Mouse (Mus musculus) olfactory bulb, adult 2 months (tissue): ENCODE data around the gene Pom121l2. TPM values are rescaled to one million over a fixed set of nuclear protein-coding genes. Genes with fewer than 3 reads are reported as not detected.
A peak's percentile ranks its signal among the peaks of the same experiment; 100 is the strongest.
"Not testable (repeated sequence)": the region's sequence is repeated elsewhere in the genome, so short reads cannot be mapped to it uniquely, and the experiment has no call there.

Source experiments
- H3K27ac ChIP-seq: fragments of 200-500 bp; 2 replicates; pipeline ENCODE4 v1.5.1; 2012; ENCODE audit warnings: low read depth, low read length; ENCODE audit not compliant: insufficient read depth
- H3K4me1 ChIP-seq: fragments of 200-500 bp; 2 replicates; pipeline ENCODE4 v1.6.1; 2012; ENCODE audit warnings: low read length; ENCODE audit not compliant: control insufficient read depth, insufficient read depth
- H3K4me3 ChIP-seq: fragments of 200-500 bp; 2 replicates; pipeline ENCODE4 v1.5.1; 2012; ENCODE audit warnings: mild to moderate bottlenecking, low read depth, low read length, moderate library complexity; ENCODE audit not compliant: insufficient read depth
- CTCF ChIP-seq: fragments of 200-500 bp; IDR thresholded peaks from 2 replicates; pipeline ENCODE4 v1.5.1; 2012; ENCODE audit warnings: low read depth, mild to moderate bottlenecking, low read length, moderate library complexity; ENCODE audit not compliant: insufficient read depth
- POLR2A ChIP-seq: fragments of 200-500 bp; IDR thresholded peaks from 2 replicates; pipeline ENCODE4 v1.6.1; 2012; ENCODE audit warnings: mild to moderate bottlenecking, low read depth, low read length, moderate library complexity; ENCODE audit not compliant: insufficient read depth
- whole genome bisulfite sequencing: fragments of 180-500 bp; shearing (Covaris S2); methylation state at CpG from one replicate; pipeline ENCODE4 v1.1.7; 2018; 5-methylcytosine and 5-hydroxymethylcytosine counted together
- polyA plus RNA-seq: library from polyadenylated mRNA; stranded (reverse); fragments of >200 nt; gene quantifications from 2 replicates; pipeline ENCODE4 v1.2.4, GENCODE M21; 2012; ENCODE audit warnings: low replicate concordance; ENCODE audit not compliant: missing spikeins, insufficient read depth, insufficient read length

Pom121l2 gene
- polyA plus RNA-seq, 1 experiment = not detected

- Histone ChIP-seq H3K4me1 (peaks cover 4% of the 10 kb centered on the region; the same call in 1 of the 2 replicates), H3K4me3 (peak overlapping the region; percentile 29), H3K27ac (no peak overlapping the region)
- 7% methylated on average over 35 of the region's 35 CpGs for WGBS
- no peak for TF ChIP-seq POLR2A
- no peak for TF ChIP-seq CTCF
Measured at GRCm38 (mm10) chr13:22026058-22027031, 45.4 kb downstream of the Pom121l2 start.

- WGBS = 1% methylated on average over 40 of the region's 40 CpGs
- H3K4me1 ChIP-seq = peaks cover 4% of the 10 kb centered on the region; the same call in 1 of the 2 replicates
- 0 out of 2 replicates have a peak overlapping the region, but pooled peaks have one; percentile 17 for H3K27ac ChIP-seq
- TF ChIP-seq POLR2A = no peak
- TF ChIP-seq CTCF = peak; percentile 90
- H3K4me3 ChIP-seq = peak overlapping the region; percentile 57
Measured at GRCm38 (mm10) chr13:22028673-22029460, 47.9 kb downstream of the Pom121l2 start.

GRCm38 (mm10) chr13:22029928-22030327 lies 48.9 kb downstream of the Pom121l2 start:
- no peak for TF ChIP-seq POLR2A
- no peak for TF ChIP-seq CTCF
- Histone ChIP-seq H3K4me1 (peaks cover 4% of the 10 kb centered on the region; the same call in 1 of the 2 replicates), H3K4me3 (no peak overlapping the region), H3K27ac (no peak overlapping the region)
- WGBS = 42% methylated on average over 8 of the region's 8 CpGs

DNA sequence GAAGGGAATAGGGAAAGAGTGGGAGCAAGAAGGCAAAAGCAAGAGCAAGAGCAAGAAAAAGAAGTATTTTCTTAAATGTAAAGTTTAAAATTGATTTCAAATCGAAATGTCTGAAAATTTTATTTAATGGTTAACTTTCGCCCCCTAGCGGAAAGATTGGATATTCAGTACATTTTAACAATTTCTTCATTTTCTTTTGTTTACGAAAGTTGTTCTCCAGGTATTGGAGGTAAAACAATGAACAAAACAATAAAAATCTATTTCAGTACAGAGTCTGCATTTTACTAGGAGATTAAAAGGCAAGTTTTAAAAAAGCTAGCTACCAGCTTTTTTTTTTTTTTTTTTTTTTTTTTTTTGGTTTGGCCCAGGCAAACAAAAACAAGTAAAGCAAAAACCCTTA lies 49.5 kb downstream of the Pom121l2 start:
- Histone ChIP-seq H3K4me3 (no peak overlapping the region), H3K27ac (no peak overlapping the region), H3K4me1 (peaks cover 4% of the 10 kb centered on the region; the same call in 1 of the 2 replicates)
- 4% methylated on average over 4 of the region's 4 CpGs for WGBS
- TF ChIP-seq POLR2A = no peak
- no peak for TF ChIP-seq CTCF

DNA sequence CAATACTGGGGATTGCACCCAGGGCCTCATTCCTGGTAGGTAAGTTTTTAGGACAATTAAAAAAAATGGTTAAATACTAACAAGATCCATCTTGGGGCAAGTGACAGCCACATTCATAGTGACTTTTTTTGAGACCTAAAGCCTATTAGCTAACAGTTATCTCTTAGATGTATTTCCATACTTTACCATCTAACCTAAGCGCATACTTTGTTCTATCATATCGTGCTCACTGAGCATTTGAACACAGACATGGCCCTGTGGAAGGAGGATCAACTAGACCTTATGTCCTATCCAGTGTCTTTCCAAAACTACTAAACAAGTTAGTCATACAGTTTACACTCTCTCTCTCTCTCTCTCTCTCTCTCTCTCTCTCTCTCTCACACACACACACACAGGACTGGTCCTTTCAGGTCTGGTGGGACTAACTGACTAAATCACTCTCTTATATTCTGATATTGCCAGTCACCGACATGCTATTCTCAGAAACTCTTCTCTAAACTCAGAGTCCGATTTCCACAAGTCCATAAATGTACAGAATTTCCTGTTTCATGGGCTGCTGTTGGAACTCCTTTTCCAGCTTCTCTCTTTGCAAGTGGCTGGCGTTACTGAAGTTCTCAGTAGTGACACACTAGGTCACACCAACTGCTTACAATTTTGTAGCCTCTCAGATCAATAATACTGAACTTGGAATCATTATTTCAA lies 52.9 kb downstream of the Pom121l2 start:
- TF ChIP-seq POLR2A = no peak
- no peak for TF ChIP-seq CTCF
- Histone ChIP-seq H3K4me1 (no peaks in the 10 kb centered on the region), H3K4me3 (no peak overlapping the region), H3K27ac (no peak overlapping the region)
- WGBS = 55% methylated on average over 5 of the region's 5 CpGs

- no peak overlapping the region for H3K27ac ChIP-seq
- TF ChIP-seq POLR2A = no peak
- no peak for TF ChIP-seq CTCF
- no peak overlapping the region; the same call in 1 of the 2 replicates for H3K4me3 ChIP-seq
- no peaks in the 10 kb centered on the region; the same call in 1 of the 2 replicates for H3K4me1 ChIP-seq
- under 1% methylated on average over 14 of the region's 14 CpGs for WGBS
Measured at GRCm38 (mm10) chr13:22034443-22035266, 53.7 kb downstream of the Pom121l2 start.

DNA sequence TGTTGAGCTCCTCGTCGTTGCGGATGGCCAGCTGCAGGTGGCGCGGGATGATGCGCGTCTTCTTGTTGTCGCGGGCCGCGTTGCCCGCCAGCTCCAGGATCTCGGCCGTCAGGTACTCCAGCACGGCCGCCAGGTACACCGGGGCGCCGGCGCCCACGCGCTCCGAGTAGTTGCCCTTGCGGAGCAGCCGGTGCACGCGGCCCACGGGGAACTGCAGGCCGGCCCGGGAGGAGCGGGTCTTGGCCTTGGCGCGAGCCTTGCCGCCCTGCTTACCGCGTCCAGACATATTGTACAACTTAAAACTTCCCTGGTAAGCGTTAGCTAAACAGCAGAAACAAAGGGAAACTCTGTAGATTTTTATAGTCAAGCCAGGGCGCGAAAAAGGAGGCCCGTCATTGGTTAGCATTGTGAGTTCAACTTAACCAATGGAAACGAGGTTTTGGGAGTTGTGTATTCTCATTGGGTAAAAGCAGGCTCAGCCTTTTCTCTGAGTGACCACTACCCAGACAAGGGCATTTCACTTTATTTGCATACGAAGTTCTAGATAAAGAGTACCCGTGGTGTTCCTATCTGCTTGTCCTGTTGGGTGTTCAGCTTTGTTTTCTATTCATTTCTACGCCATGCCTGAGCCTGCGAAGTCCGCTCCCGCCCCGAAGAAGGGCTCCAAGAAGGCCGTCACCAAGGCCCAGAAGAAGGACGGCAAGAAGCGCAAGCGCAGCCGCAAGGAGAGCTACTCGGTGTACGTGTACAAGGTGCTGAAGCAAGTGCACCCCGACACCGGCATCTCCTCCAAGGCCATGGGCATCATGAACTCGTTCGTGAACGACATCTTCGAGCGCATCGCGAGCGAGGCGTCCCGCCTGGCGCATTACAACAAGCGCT lies 54.5 kb downstream of the Pom121l2 start, which contains the start of the genes Hist1h2ah and Hist1h2bk:
TSS of gene Hist1h2ah (minus strand) at position 302 of the 882 bp plus-strand sequence.
TSS of gene Hist1h2bk (plus strand) at position 604 of the 882 bp plus-strand sequence.
- under 1% methylated on average over 21 of the region's 69 CpGs for WGBS
- not testable (repeated sequence) for H3K4me1 ChIP-seq, H3K27ac ChIP-seq
- H3K4me3 ChIP-seq = peak within 1 kb of the TSS; percentile 51
